Mouse (Mus musculus): ENCODE results near the gene Lrrc51. TPM values are rescaled to one million over a fixed set of nuclear protein-coding genes. Genes with fewer than 3 reads are reported as not detected.

The Lrrc51 gene
- 58.8 TPM for polyA plus RNA-seq (2014; fragmentation: Illumina TruSeq; extraction: RNeasy Lipid Tissue Mini Kit (QIAGEN cat#74804); ENCODE audit: low read depth, low replicate concordance)

DNA sequence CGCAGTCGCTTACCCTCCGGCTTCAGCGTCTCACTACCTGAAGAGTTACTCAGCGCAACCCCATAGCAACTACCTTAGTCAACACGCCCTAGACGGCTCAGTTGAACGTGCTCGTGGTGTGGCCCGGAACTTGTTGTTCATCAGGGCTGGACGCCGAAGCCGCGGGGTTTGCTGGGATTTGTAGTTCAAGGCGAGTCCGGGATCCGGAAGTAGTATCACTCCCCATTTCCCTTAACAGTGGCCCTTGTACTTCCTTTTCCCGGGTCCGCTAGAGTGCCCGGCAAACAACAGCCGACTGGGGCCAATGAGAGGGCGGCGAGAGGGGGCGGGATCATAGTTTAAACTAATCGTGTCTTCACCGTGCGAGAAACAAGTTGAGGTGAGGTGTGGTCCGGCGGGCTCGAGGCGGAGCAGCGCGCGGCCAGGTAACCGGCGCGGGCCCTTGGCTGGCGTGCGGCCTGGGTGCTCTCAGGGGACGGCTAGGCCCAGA is at the start of gene Lrrc51, which contains the start of gene Numa1:
Gene Lrrc51 (minus strand): TSS at position 145 of the 490 bp plus-strand sequence.
Gene Numa1 (plus strand): TSS at position 361 of the 490 bp plus-strand sequence.

DNA sequence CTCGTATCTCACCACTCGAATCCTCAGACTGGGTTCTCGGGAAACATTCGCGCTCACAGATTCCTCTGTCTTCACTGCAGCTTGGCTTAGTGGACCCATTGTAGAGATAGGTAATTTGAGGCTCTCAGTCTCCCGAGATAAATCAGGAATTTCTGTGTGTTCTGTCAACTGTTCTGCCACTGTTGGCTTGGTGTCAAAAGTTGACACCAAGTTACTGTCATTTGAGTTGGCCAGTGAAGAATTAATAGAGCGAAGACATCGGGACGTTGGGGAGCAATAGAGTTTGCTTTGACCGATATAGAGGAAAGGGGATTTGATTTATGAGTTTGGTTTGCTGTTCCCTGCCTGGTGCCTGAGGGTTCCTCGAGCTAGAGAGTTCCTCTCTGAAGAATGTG is 27.4 kb downstream of the Lrrc51 start, which contains the start of gene Tomt:
Gene Tomt (minus strand): TSS at position 73 of the 395 bp plus-strand sequence.

DNA sequence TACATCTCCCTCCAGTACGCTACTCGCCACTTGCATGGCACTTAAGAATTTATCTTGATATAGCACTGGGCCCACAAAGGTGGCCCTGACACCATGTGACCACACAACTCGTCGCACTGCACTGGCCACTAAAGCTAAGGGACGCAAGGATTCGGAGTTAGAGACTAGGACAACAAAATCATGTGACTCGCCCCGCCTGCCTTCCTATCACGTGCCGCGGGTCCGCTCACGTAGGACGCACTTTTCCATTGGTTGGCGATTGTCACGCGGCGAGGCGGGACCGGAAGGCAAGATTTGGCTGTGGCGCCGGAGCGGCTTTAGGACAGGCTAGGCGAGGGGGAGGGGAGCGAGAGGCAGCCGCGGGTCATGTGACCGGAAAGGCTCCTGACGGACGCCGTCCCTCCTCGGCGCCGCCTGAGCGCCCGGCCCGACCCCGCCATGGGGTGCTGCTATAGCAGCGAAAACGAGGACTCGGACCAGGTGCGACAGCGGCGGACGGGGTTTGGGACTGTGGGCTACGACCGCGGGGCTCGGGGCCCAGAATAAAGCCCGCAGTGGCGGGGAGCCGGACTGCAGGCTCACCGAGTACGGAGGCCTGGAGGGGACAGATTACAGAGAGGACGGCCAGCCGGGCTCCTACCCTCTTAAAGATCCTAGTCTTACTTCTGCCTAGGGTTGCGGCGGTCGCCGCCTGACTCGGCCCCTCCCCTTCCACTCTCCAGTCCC is 28.0 kb downstream of the Lrrc51 start, which contains the start of gene Lamtor1:
Gene Lamtor1 (plus strand): TSS at position 344 of the 726 bp plus-strand sequence.

DNA sequence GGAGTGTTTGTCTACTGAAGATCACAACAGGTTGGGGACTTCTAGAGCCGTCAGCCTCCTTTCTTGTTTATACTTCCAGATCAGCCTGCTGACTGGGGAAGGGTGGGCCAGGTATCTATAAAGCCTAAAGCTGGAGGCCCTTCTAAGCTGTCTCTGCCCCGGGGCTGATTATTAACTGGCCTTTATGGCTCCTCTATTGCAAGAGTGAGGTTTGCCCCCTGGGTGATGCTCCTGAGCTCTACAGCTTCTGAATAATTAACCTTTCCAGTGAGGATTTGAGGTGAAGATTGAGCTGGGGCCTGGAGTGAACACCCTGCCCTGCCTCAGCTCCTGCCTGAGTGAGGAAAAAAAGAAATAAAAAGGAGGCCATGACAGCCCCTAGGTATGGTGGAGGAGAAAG is 63.1 kb downstream of the Lrrc51 start, which contains the start of gene Folr1:
Gene Folr1 (minus strand): TSS at position 160 of the 400 bp plus-strand sequence.

DNA sequence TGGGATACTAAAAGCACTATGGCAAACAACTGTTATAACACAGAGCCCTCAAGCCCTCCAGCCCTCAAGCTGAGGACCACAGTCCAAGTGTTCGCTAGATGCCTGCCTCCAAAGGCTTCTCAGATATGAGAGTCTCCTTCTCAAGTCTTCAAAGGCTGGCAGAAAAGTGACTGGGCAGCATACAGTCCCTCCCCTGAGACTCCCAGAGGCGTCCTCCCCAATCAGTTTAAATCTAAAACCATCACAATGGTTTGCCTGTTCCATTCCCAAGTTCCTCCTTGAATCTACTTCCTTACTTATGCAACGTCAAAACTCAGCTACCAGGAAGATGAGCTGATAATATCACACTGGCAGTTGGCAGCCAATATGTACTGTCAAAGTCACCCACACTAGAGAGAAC is 70.3 kb downstream of the Lrrc51 start, which contains the start of gene Anapc15:
Gene Anapc15 (plus strand): TSS at position 301 of the 400 bp plus-strand sequence.

Other genes starting within 250 kb of the Lrrc51 start
- gene Phox2a, start 115.6 kb downstream of the Lrrc51 start, polyA plus RNA-seq (2014; fragmentation: Illumina TruSeq; extraction: RNeasy Lipid Tissue Mini Kit (QIAGEN cat#74804); ENCODE audit: low read depth, low replicate concordance), result not detected
- gene Inppl1, start 95.7 kb downstream of the Lrrc51 start, polyA plus RNA-seq (2014; fragmentation: Illumina TruSeq; extraction: RNeasy Lipid Tissue Mini Kit (QIAGEN cat#74804); ENCODE audit: low read depth, low replicate concordance), result 45.5 TPM
- gene Folr2, start 76.7 kb downstream of the Lrrc51 start, polyA plus RNA-seq (2014; fragmentation: Illumina TruSeq; extraction: RNeasy Lipid Tissue Mini Kit (QIAGEN cat#74804); ENCODE audit: low read depth, low replicate concordance), result 58.4 TPM
- 26.5 TPM for gene Anapc15, start 70.2 kb downstream of the Lrrc51 start, polyA plus RNA-seq (2014; fragmentation: Illumina TruSeq; extraction: RNeasy Lipid Tissue Mini Kit (QIAGEN cat#74804); ENCODE audit: low read depth, low replicate concordance)
- 41.9 TPM for gene Folr1, start 63.1 kb downstream of the Lrrc51 start, polyA plus RNA-seq (2014; fragmentation: Illumina TruSeq; extraction: RNeasy Lipid Tissue Mini Kit (QIAGEN cat#74804); ENCODE audit: low read depth, low replicate concordance)
- gene Lamtor1, start 28.0 kb downstream of the Lrrc51 start, polyA plus RNA-seq (2014; fragmentation: Illumina TruSeq; extraction: RNeasy Lipid Tissue Mini Kit (QIAGEN cat#74804); ENCODE audit: low read depth, low replicate concordance), result 159 TPM
- 0.65 TPM for gene Tomt, start 27.5 kb downstream of the Lrrc51 start, polyA plus RNA-seq (2014; fragmentation: Illumina TruSeq; extraction: RNeasy Lipid Tissue Mini Kit (QIAGEN cat#74804); ENCODE audit: low read depth, low replicate concordance)
- gene Numa1, start 216 bp upstream of the Lrrc51 start, polyA plus RNA-seq (2014; fragmentation: Illumina TruSeq; extraction: RNeasy Lipid Tissue Mini Kit (QIAGEN cat#74804); ENCODE audit: low read depth, low replicate concordance), result 93.3 TPM
- 9.5 TPM for gene Il18bp, start 84.8 kb upstream of the Lrrc51 start, polyA plus RNA-seq (2014; fragmentation: Illumina TruSeq; extraction: RNeasy Lipid Tissue Mini Kit (QIAGEN cat#74804); ENCODE audit: low read depth, low replicate concordance)
- gene Rnf121, start 131.6 kb upstream of the Lrrc51 start, polyA plus RNA-seq (2014; fragmentation: Illumina TruSeq; extraction: RNeasy Lipid Tissue Mini Kit (QIAGEN cat#74804); ENCODE audit: low read depth, low replicate concordance), result 26.7 TPM
- gene Xndc1, start 131.6 kb upstream of the Lrrc51 start, polyA plus RNA-seq (2014; fragmentation: Illumina TruSeq; extraction: RNeasy Lipid Tissue Mini Kit (QIAGEN cat#74804); ENCODE audit: low read depth, low replicate concordance), result 17.4 TPM
- gene Xntrpc, start 131.8 kb upstream of the Lrrc51 start, polyA plus RNA-seq (2014; fragmentation: Illumina TruSeq; extraction: RNeasy Lipid Tissue Mini Kit (QIAGEN cat#74804); ENCODE audit: low read depth, low replicate concordance), result 0.87 TPM
- gene Trpc2, start 149.2 kb upstream of the Lrrc51 start, polyA plus RNA-seq (2014; fragmentation: Illumina TruSeq; extraction: RNeasy Lipid Tissue Mini Kit (QIAGEN cat#74804); ENCODE audit: low read depth, low replicate concordance), result 1.0 TPM
- gene Art1, start 167.8 kb upstream of the Lrrc51 start, polyA plus RNA-seq (2014; fragmentation: Illumina TruSeq; extraction: RNeasy Lipid Tissue Mini Kit (QIAGEN cat#74804); ENCODE audit: low read depth, low replicate concordance), result 0.36 TPM
- gene Art5, start 175.6 kb upstream of the Lrrc51 start, polyA plus RNA-seq (2014; fragmentation: Illumina TruSeq; extraction: RNeasy Lipid Tissue Mini Kit (QIAGEN cat#74804); ENCODE audit: low read depth, low replicate concordance), result 2.0 TPM
- gene Chrna10, start 182.9 kb upstream of the Lrrc51 start, polyA plus RNA-seq (2014; fragmentation: Illumina TruSeq; extraction: RNeasy Lipid Tissue Mini Kit (QIAGEN cat#74804); ENCODE audit: low read depth, low replicate concordance), result not detected

Data from adipose tissue, adult 10 weeks (tissue).